Mouse (Mus musculus): ENCODE measurements at regions not wholly inside any gene's neighbourhood (a gene's known extent, or its start where the extent isn't known, plus 50 kb on each side); places are given as distances from the start of the nearest gene placed in this dataset.

DNA sequence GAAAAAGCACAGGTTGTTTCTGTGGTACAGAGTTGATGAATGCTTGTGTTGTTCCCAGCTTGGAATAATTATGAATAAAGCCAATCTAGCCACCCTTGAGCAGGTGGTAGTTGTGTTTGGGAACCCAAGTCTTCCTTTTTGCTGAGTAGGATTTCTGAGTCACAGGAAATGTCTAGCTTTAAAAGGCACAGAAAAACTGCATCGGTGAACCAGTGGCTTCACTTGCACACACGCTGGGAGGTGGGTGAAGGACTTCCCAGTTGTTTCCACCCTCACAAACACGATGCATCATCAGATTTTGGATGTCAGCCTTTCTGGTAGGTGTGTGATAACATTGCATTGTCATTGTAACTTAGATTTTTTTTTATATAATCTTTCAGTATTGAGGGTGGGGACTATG, 322.9 kb upstream of the Slco3a1 start:
- H3K4me1 ChIP-seq (replicated peaks) = no peaks in the 10 kb centered on the region
- 77% methylated on average over 3 of the region's 3 CpGs for WGBS
- no peaks in the 10 kb centered on the region for H3K9me3 ChIP-seq
- no peaks in the 10 kb centered on the region for H3K27me3 ChIP-seq
- no peak overlapping the region for H3K4me3 ChIP-seq (replicated peaks)
- no peak overlapping the region for H3K4me2 ChIP-seq
- no peaks in the 10 kb centered on the region for H3K36me3 ChIP-seq
- ATAC-seq (ENCODE audit: insufficient number of reproducible peaks, insufficient read depth, low FRiP score, low TSS enrichment, low read depth) = no peak
- H3K27ac ChIP-seq = no peak overlapping the region
- H3K9ac ChIP-seq (replicated peaks) = no peak overlapping the region

- no peaks in the 10 kb centered on the region for H3K27me3 ChIP-seq
- H3K4me3 ChIP-seq (replicated peaks) = no peak overlapping the region
- no peak overlapping the region for H3K4me2 ChIP-seq
- H3K4me1 ChIP-seq (replicated peaks) = no peaks in the 10 kb centered on the region
- H3K9ac ChIP-seq (replicated peaks) = no peak overlapping the region
- no peak for ATAC-seq (ENCODE audit: insufficient number of reproducible peaks, insufficient read depth, low FRiP score, low TSS enrichment, low read depth)
- 69% methylated on average over 4 of the region's 4 CpGs for WGBS
- no peak overlapping the region for H3K27ac ChIP-seq
- H3K36me3 ChIP-seq = no peaks in the 10 kb centered on the region
- H3K9me3 ChIP-seq = no peaks in the 10 kb centered on the region
These were observed 322.1 kb upstream of the Slco3a1 start for GRCm38 (mm10) chr7:74876667-74877066.

DNA sequence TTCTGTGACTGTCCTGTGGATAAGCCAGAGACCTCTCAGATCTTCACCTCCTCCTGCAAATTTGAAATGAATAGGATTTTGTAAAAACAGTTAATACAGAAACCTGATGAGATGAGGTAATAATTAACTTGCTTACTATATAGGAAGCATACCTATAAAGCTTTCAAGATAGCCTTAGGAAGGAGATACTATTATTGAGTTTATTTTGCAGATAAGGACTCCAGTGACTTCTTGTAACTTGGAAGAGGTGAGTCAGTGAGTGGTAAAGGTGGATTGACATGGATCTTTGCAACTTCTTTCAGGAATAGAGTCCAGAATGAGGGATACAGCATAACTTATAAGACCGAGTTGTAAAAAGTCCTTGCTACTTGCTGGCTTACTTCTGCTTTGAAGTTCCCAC, 315.7 kb upstream of the Slco3a1 start:
- H3K9ac ChIP-seq (replicated peaks) = no peak overlapping the region
- 75% methylated on average over 1 of the region's 1 CpGs for WGBS
- ATAC-seq (ENCODE audit: insufficient number of reproducible peaks, insufficient read depth, low FRiP score, low TSS enrichment, low read depth) = no peak

DNA sequence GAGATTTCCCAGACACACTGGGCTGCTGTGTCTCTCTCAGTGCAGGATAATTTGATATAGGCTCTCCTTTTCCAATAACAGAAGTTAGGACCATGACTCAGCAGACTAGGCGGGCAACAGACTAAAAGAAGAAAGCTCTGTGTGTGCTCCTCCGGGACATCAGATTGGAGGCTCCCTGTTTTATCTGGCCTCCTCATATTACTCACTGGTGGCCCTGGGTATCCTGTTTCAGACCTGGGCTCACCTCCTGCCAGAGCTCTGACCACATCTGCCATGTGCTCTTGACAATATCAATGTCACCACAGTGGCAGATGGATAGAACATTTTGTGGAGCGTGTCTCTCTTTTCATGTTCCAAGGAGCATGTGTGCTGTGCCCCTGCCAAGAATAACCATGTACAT, 308.1 kb upstream of the Slco3a1 start:
- peaks cover 4% of the 10 kb centered on the region; the same call in 1 of the 2 replicates for H3K4me1 ChIP-seq (replicated peaks)
- no peak overlapping the region for H3K4me3 ChIP-seq (replicated peaks)
- H3K9me3 ChIP-seq = 0 out of 2 replicates have a peak, but pooled peaks cover 5% of the 10 kb centered on the region
- H3K4me2 ChIP-seq = no peak overlapping the region
- ATAC-seq (ENCODE audit: insufficient number of reproducible peaks, insufficient read depth, low FRiP score, low TSS enrichment, low read depth) = peak; percentile 37; the same call in 1 of the 2 replicates
- WGBS = 24% methylated on average over 3 of the region's 3 CpGs
- H3K27ac ChIP-seq = no peak overlapping the region
- no peak overlapping the region for H3K9ac ChIP-seq (replicated peaks)
- no peaks in the 10 kb centered on the region for H3K36me3 ChIP-seq
- H3K27me3 ChIP-seq = no peaks in the 10 kb centered on the region

More for the DNA sequence above, 315.7 kb upstream of the Slco3a1 start:
- Histone ChIP-seq H3K36me3 (no peaks in the 10 kb centered on the region), H3K9me3 (0 out of 2 replicates have a peak, but pooled peaks cover 5% of the 10 kb centered on the region), H3K27me3 (no peaks in the 10 kb centered on the region), H3K4me3 (replicated peaks) (no peak overlapping the region), H3K4me1 (replicated peaks) (no peaks in the 10 kb centered on the region), H3K4me2 (no peak overlapping the region), H3K27ac (no peak overlapping the region)

DNA sequence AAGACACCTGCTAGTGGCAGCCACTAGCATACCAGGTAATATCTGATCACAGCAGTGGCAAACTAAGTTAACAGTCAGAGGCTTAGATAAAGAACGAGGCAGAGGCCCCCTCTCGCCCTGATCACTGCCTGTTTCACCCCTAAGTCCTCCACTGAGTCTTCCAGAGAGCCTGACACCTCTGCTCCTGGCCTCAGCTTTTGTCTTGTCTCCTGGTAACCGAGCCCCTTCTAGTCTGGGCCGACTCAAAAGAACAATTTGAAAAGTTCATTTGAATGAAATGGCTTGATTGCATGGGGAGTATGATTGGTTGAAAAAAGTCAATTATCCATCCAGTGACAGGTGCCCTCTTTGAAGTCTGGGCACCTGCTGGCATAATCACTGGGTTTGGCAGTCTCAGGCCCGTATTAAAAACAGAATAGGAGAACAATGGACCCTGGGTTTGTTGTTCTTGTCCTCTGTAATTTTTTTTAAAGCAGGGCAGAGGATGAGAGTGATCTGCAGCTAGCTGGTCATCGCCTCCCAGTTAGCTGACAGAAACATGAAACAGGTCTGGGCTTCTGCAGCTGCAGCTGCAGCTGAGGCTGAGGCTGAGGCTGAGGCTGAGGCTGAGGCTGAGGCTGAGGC, 289.8 kb upstream of the Slco3a1 start:
- WGBS = 31% methylated on average over 6 of the region's 6 CpGs
- Histone ChIP-seq H3K27me3 (no peaks in the 10 kb centered on the region), H3K9me3 (no peaks in the 10 kb centered on the region), H3K9ac (replicated peaks) (no peak overlapping the region), H3K36me3 (no peaks in the 10 kb centered on the region), H3K4me2 (no peak overlapping the region), H3K27ac (no peak overlapping the region), H3K4me1 (replicated peaks) (0 out of 2 replicates have a peak, but pooled peaks cover 3% of the 10 kb centered on the region), H3K4me3 (replicated peaks) (no peak overlapping the region)
- no peak for ATAC-seq (ENCODE audit: insufficient number of reproducible peaks, insufficient read depth, low FRiP score, low TSS enrichment, low read depth)

- no peak overlapping the region for H3K4me2 ChIP-seq
- H3K9me3 ChIP-seq = no peaks in the 10 kb centered on the region
- no peaks in the 10 kb centered on the region for H3K27me3 ChIP-seq
- H3K36me3 ChIP-seq = no peaks in the 10 kb centered on the region
- no peaks in the 10 kb centered on the region for H3K4me1 ChIP-seq (replicated peaks)
- H3K9ac ChIP-seq (replicated peaks) = no peak overlapping the region
- H3K27ac ChIP-seq = no peak overlapping the region
- ATAC-seq (ENCODE audit: insufficient number of reproducible peaks, insufficient read depth, low FRiP score, low TSS enrichment, low read depth) = no peak
- WGBS = 57% methylated on average over 2 of the region's 2 CpGs
- H3K4me3 ChIP-seq (replicated peaks) = no peak overlapping the region
These were observed 268.7 kb upstream of the Slco3a1 start for GRCm38 (mm10) chr7:74823286-74823685.

DNA sequence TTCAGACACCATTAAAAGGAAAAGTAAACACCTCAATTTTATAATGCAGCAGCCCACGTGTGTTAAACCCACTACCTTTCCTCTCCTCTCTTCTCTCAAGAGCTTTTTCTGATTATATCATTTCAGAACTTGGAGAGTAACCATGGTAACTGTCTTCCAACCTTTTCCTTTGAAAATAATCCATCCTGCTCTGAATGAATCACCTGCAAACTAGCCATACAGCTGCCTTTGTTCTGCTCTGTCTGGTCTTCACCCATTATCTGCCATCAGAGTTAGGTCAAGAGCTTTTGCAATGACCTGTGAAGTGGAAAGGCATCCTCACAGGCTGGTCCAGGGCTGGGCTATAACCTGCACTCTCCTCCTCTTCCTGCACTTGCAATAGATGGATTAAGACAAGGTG, 238.7 kb upstream of the Slco3a1 start:
- no peak for ATAC-seq (ENCODE audit: insufficient number of reproducible peaks, insufficient read depth, low FRiP score, low TSS enrichment, low read depth)
- Histone ChIP-seq H3K9ac (replicated peaks) (no peak overlapping the region), H3K27me3 (no peaks in the 10 kb centered on the region), H3K4me2 (no peak overlapping the region), H3K4me3 (replicated peaks) (no peak overlapping the region), H3K27ac (no peak overlapping the region), H3K36me3 (no peaks in the 10 kb centered on the region), H3K9me3 (no peaks in the 10 kb centered on the region), H3K4me1 (replicated peaks) (no peaks in the 10 kb centered on the region)
- WGBS = 55% methylated on average over 1 of the region's 1 CpGs

DNA sequence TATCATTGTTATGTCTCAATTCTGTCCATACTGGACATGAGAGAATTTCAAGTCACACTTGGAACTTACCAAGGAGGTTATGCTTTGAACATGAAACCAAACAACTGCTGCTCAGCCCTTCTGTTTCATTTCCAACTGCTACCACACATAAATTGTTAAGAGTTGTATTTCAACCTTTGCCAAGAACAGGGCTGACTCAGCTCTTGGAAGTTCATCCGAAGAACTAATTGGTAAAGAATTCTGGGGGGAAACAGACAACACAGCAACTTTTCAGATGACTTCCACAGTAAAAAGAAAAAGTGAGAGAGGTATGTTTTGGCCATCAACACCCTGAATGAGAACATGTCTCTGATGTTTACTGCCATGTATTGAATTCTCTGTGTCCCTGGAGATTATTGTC, 234.1 kb upstream of the Slco3a1 start:
- no peaks in the 10 kb centered on the region for H3K4me1 ChIP-seq (replicated peaks)
- no peak for ATAC-seq (ENCODE audit: insufficient number of reproducible peaks, insufficient read depth, low FRiP score, low TSS enrichment, low read depth)
- no peak overlapping the region for H3K4me2 ChIP-seq
- no peak overlapping the region for H3K9ac ChIP-seq (replicated peaks)
- 78% methylated on average over 1 of the region's 1 CpGs for WGBS
- no peak overlapping the region for H3K4me3 ChIP-seq (replicated peaks)
- no peaks in the 10 kb centered on the region for H3K27me3 ChIP-seq
- H3K27ac ChIP-seq = no peak overlapping the region
- H3K36me3 ChIP-seq = no peaks in the 10 kb centered on the region
- no peaks in the 10 kb centered on the region for H3K9me3 ChIP-seq

DNA sequence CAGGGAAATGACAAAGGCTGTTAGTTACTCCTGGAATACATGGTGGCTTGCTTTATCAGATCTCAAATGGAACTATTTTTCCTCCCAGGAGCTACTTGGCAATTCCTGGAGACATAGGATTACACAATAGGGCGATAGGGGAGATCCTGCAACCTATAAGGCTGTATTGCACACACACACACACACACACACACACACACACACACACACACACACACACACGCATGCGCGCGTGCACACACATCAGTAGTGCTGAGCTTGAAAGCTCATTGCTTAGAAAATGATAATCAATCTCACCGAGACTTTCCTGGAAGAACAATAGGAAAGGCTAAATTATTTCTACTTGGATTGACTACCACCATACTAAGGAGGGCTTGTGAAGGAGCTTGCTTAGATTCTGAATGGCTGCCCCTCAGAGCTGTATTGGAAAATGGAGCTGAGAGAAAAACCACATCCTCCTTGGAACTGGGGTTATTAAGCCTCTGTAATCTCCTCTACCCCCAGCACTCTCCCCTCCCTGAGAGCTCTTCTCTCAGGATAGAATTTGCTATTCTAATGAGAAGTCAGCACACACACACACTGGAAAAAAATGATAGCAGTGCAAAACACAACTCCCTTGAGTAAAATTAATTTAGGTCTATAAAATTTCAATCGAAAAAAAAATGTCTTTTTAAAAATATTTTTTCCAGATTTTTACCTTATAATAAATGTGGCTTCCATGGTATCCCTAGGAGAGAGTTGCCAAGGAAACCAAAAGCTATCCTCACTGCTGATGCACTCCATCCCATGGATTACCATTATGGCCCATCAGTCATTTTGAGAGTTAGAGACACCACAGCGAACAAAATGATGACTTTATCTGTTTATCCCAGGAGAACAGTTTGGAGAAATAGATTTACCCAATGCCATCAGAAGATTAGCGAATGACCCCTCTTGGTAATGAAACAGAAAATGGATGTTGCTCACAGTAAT, 217.1 kb upstream of the Slco3a1 start:
- no peaks in the 10 kb centered on the region for H3K9me3 ChIP-seq
- H3K4me2 ChIP-seq = no peak overlapping the region
- H3K4me1 ChIP-seq (replicated peaks) = no peaks in the 10 kb centered on the region
- 90% methylated on average over 9 of the region's 9 CpGs for WGBS
- no peaks in the 10 kb centered on the region for H3K36me3 ChIP-seq
- no peak overlapping the region for H3K4me3 ChIP-seq (replicated peaks)
- H3K9ac ChIP-seq (replicated peaks) = no peak overlapping the region
- ATAC-seq (ENCODE audit: insufficient number of reproducible peaks, insufficient read depth, low FRiP score, low TSS enrichment, low read depth) = no peak
- H3K27ac ChIP-seq = no peak overlapping the region
- no peaks in the 10 kb centered on the region for H3K27me3 ChIP-seq

DNA sequence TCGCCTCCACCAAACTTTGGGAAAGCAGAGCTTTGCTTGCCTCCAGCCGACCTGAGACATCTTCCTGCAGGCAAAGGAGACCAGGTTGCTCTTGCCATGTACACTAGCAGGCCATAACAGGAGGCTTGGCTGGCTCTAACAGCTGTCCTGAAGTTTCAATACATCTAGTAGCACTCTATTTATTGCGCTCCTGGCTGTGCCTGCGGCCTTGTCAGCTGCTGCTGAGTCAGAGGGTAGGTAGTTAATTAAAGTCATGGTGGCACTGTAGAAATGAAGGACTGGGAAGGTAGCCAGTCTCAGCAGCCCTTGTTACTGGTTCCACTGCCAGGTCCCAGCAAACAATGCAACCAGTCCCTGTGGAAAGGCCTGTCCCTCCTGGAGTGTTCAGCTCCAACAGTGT, 212.0 kb upstream of the Slco3a1 start:
- ATAC-seq (ENCODE audit: insufficient number of reproducible peaks, insufficient read depth, low FRiP score, low TSS enrichment, low read depth) = no peak

GRCm38 (mm10) chr7:74757469-74757868, 202.9 kb upstream of the Slco3a1 start:
- Histone ChIP-seq H3K27me3 (no peaks in the 10 kb centered on the region), H3K4me2 (no peak overlapping the region), H3K36me3 (no peaks in the 10 kb centered on the region), H3K4me1 (replicated peaks) (no peaks in the 10 kb centered on the region), H3K9me3 (no peaks in the 10 kb centered on the region), H3K9ac (replicated peaks) (no peak overlapping the region), H3K4me3 (replicated peaks) (no peak overlapping the region), H3K27ac (no peak overlapping the region)
- 76% methylated on average over 2 of the region's 2 CpGs for WGBS
- ATAC-seq (ENCODE audit: insufficient number of reproducible peaks, insufficient read depth, low FRiP score, low TSS enrichment, low read depth) = no peak

More for the DNA sequence above, 212.0 kb upstream of the Slco3a1 start:
- Histone ChIP-seq H3K4me2 (no peak overlapping the region), H3K4me1 (replicated peaks) (no peaks in the 10 kb centered on the region), H3K9me3 (no peaks in the 10 kb centered on the region), H3K27ac (no peak overlapping the region), H3K27me3 (no peaks in the 10 kb centered on the region), H3K4me3 (replicated peaks) (no peak overlapping the region), H3K9ac (replicated peaks) (no peak overlapping the region), H3K36me3 (no peaks in the 10 kb centered on the region)
- 64% methylated on average over 4 of the region's 4 CpGs for WGBS
